ENCODE assay signal across 28 mouse cellular contexts in genomic region chr9:83539809-83540491, GRCm38 (mm10). TPM values are rescaled to one million over a fixed set of nuclear protein-coding genes. Genes with fewer than 3 reads are reported as not detected.
DNase-seq lines count a peak whose midpoint lies in the region; ATAC-seq and TF ChIP-seq lines count a peak whose summit lies in the region.
"Had no signal": no experiment of that assay in that cellular context is flagged by ENCODE, and none has a peak within 500 bp of the region (broad histone marks: within the 10 kb centered on the region; RNA-seq: fewer than 3 reads in every experiment).

No protein-coding gene starts in this region.

- no peaks in the 10 kb centered on the region for H3K4me1 ChIP-seq in kidney, postnatal 0 days (replicated peaks; ENCODE audit: insufficient read depth, low read length)
- H3K4me1 ChIP-seq in kidney, adult 2 months (ENCODE audit: control insufficient read depth, insufficient read depth, low read length) = no peaks in the 10 kb centered on the region; the same call in 1 of the 2 replicates
- peaks cover 17% of the 10 kb centered on the region for H3K4me1 ChIP-seq in heart, embryonic 16.5 days (ENCODE audit: control insufficient read depth, insufficient read depth, low read length)
- peaks cover 15% of the 10 kb centered on the region; the same call in 1 of the 2 replicates for H3K4me1 ChIP-seq in small intestine, adult 2 months (ENCODE audit: control insufficient read depth, insufficient read depth, insufficient read length, low read length)
- H3K4me1 ChIP-seq: embryonic facial prominence, embryonic 15.5 days had no signal

- H3K4me3 ChIP-seq in kidney, postnatal 0 days (replicated peaks; ENCODE audit: low read depth, low read length) = no peak overlapping the region
- no peak overlapping the region for H3K4me3 ChIP-seq in kidney, adult 2 months (ENCODE audit: insufficient read depth, low read depth, low read length)
- H3K4me3 ChIP-seq in heart, embryonic 16.5 days (ENCODE audit: low read length) = no peak overlapping the region
- no peak overlapping the region for H3K4me3 ChIP-seq in small intestine, adult 2 months (ENCODE audit: low read depth, low read length)
- H3K4me3 ChIP-seq: embryonic facial prominence, embryonic 15.5 days; forebrain, embryonic 12.5 days; hindbrain, embryonic 12.5 days; midbrain, embryonic 13.5 days had no signal

- H3K9ac ChIP-seq in kidney, postnatal 0 days (ENCODE audit: low read depth, low read length) = no peak overlapping the region
- no peak overlapping the region for H3K9ac ChIP-seq in heart, embryonic 16.5 days (ENCODE audit: low read length)
- H3K9ac ChIP-seq: embryonic facial prominence, embryonic 15.5 days; forebrain, embryonic 12.5 days; hindbrain, embryonic 12.5 days; liver, embryonic 14.5 days; midbrain, embryonic 13.5 days had no signal

- no peaks in the 10 kb centered on the region for H3K9me3 ChIP-seq in kidney, postnatal 0 days (replicated peaks; ENCODE audit: low read length)
- H3K9me3 ChIP-seq in heart, embryonic 16.5 days (replicated peaks; ENCODE audit: control insufficient read depth, low read length) = no peaks in the 10 kb centered on the region
- H3K9me3 ChIP-seq: embryonic facial prominence, embryonic 15.5 days; forebrain, embryonic 12.5 days; hindbrain, embryonic 12.5 days; midbrain, embryonic 13.5 days had no signal

- TF ChIP-seq CTCF in kidney, postnatal 0 days (IDR thresholded peaks at IDR 0.05; ENCODE audit: low read depth) = no peak
- no peak for TF ChIP-seq CTCF in kidney, adult 2 months (conservative IDR thresholded peaks at IDR 0.05; ENCODE audit: insufficient read depth, insufficient read length, low read depth, low read length)
- TF ChIP-seq CTCF in small intestine, adult 2 months (IDR thresholded peaks at IDR 0.05; ENCODE audit: extremely low read depth, insufficient read length, insufficient replicate concordance, low read depth, low read length) = no peak

- peak; percentile 30 for DNase-seq in heart, adult 8-10 months (ENCODE audit: low spot score)
- DNase-seq in heart, postnatal 36 days = no peak
- DNase-seq in kidney, postnatal 0 days (ENCODE audit: low spot score) = peak; percentile 64
- no peak for DNase-seq in kidney, adult 2 months
- no peak for DNase-seq in urinary bladder, postnatal 10 days (ENCODE audit: low spot score)
- no peak for DNase-seq in gastrocnemius, postnatal 4 days (ENCODE audit: low spot score in 2 of 2)
- DNase-seq: adrenal gland, postnatal 10 days; cerebellum, adult 8-10 months; cerebellum, postnatal 36 days; gastrocnemius, postnatal 14 days; kidney, adult 11 months; kidney, postnatal 25 days; liver; lung, adult 2 months; lung, postnatal 10 days; spleen, adult 18-20 months; thymus, postnatal 14 days had no signal

- H3K27ac ChIP-seq in kidney, postnatal 0 days = 0 out of 2 replicates have a peak overlapping the region, but pooled peaks have one; percentile 8
- H3K27ac ChIP-seq in kidney, adult 2 months (ENCODE audit: insufficient read depth, low read depth, low read length) = no peak overlapping the region
- H3K27ac ChIP-seq in heart, embryonic 16.5 days (ENCODE audit: low read length) = peak overlapping the region; percentile 33
- H3K27ac ChIP-seq in small intestine, adult 2 months (ENCODE audit: insufficient read depth, low read depth, low read length) = peak overlapping the region; percentile 67
- H3K27ac ChIP-seq: embryonic facial prominence, embryonic 15.5 days; forebrain, embryonic 12.5 days; hindbrain, embryonic 12.5 days; hindbrain, postnatal 0 days; liver, embryonic 14.5 days; macrophage; midbrain, embryonic 13.5 days had no signal

- no peak for ATAC-seq in kidney, postnatal 0 days (replicated peaks; ENCODE audit: low FRiP score, low read depth)
- peak; percentile 53 for ATAC-seq in heart, embryonic 16.5 days (replicated peaks; ENCODE audit: extremely low read depth, insufficient read depth, low FRiP score)
- ATAC-seq: hindbrain, postnatal 0 days; Patski had no signal

- intact Hi-C loops in heart, postnatal 36 days (cut with DNase I) = loop anchor here (5.0 to 10.0 kb wide), 2 partner anchors 72 to 565 kb away; partner anchors contain the start of gene Phip

- WGBS in kidney, postnatal 0 days = 57% methylated on average over 14 of the region's 14 CpGs
- WGBS in kidney, adult 2 months = 70% methylated on average over 14 of the region's 14 CpGs
- WGBS in heart, embryonic 16.5 days = 72% methylated on average over 14 of the region's 14 CpGs
- WGBS in small intestine, adult 2 months = 70% methylated on average over 14 of the region's 14 CpGs

- H3K36me3 ChIP-seq in kidney, postnatal 0 days (ENCODE audit: insufficient read depth, low read length) = no peaks in the 10 kb centered on the region
- no peaks in the 10 kb centered on the region for H3K36me3 ChIP-seq in kidney, adult 2 months (ENCODE audit: control insufficient read depth, insufficient read depth, low read length)
- H3K36me3 ChIP-seq in heart, embryonic 16.5 days (ENCODE audit: control insufficient read depth, insufficient read depth) = no peaks in the 10 kb centered on the region
- no peaks in the 10 kb centered on the region for H3K36me3 ChIP-seq in small intestine, adult 2 months (ENCODE audit: control insufficient read depth, insufficient read depth, low read length)
- H3K36me3 ChIP-seq: embryonic facial prominence, embryonic 15.5 days; forebrain, embryonic 12.5 days; hindbrain, embryonic 12.5 days; midbrain, embryonic 13.5 days had no signal

- no peak for TF ChIP-seq POLR2A in kidney, adult 2 months (IDR thresholded peaks at IDR 0.05; ENCODE audit: low read depth, low read length)
- TF ChIP-seq POLR2A in small intestine, adult 2 months (IDR thresholded peaks at IDR 0.05; ENCODE audit: low read depth, low read length) = no peak

- no peaks in the 10 kb centered on the region for H3K27me3 ChIP-seq in kidney, postnatal 0 days (ENCODE audit: insufficient read depth, low read length)
- H3K27me3 ChIP-seq in kidney, adult 2 months (replicated peaks; ENCODE audit: control insufficient read depth, insufficient read depth, low read length) = no peaks in the 10 kb centered on the region
- H3K27me3 ChIP-seq in heart, embryonic 16.5 days (ENCODE audit: control insufficient read depth, insufficient read depth, low read length) = no peaks in the 10 kb centered on the region
- H3K27me3 ChIP-seq in small intestine, adult 2 months (ENCODE audit: control insufficient read depth, insufficient read depth, low read length) = no peaks in the 10 kb centered on the region
- H3K27me3 ChIP-seq: embryonic facial prominence, embryonic 15.5 days; forebrain, embryonic 12.5 days; hindbrain, embryonic 12.5 days; midbrain, embryonic 13.5 days; Patski had no signal

- H3K4me2 ChIP-seq in kidney, postnatal 0 days (ENCODE audit: low read length) = no peak overlapping the region
- no peak overlapping the region for H3K4me2 ChIP-seq in heart, embryonic 16.5 days (ENCODE audit: low read depth, low read length)
- H3K4me2 ChIP-seq: embryonic facial prominence, embryonic 15.5 days; forebrain, embryonic 12.5 days; hindbrain, embryonic 12.5 days; midbrain, embryonic 13.5 days had no signal

RNA-seq across cellular contexts. Expression of gene Sh3bgrl2, which starts 8.2 kb away (rescaled TPM):
- total RNA-seq in heart, adult 8-10 months (2022) = 1 to 10 TPM; 3.8 to 8.4 (median 5.4) TPM
- total RNA-seq in heart, postnatal 36 days (2021) = 1 to 10 TPM; 4.3 to 6.3 TPM
- polyA plus RNA-seq in kidney, postnatal 0 days (2015; fragmentation: Nextera tagmentation; extraction: Ambion mirVana) = 26.6 and 28.2 TPM in 2 replicates
- 10.5 and 12.1 TPM in 2 replicates for polyA plus RNA-seq in kidney, adult 2 months (2012; rRNA removed)
- polyA plus RNA-seq in heart, embryonic 16.5 days (2015; fragmentation: Nextera tagmentation; extraction: Ambion mirVana) = 11.1 and 11.4 TPM in 2 replicates
- polyA plus RNA-seq in small intestine, adult 2 months (2012; rRNA removed) = 3.4 and 6.2 TPM in 2 replicates
- total RNA-seq in gastrocnemius, postnatal 4 days (2021) = 1 to 10 TPM; 3.0 TPM
- total RNA-seq: MEL had no signal

Comparison
In these comparisons a context has a peak if more than half of its experiments do, and no peak if none do; other contexts are left out.
1. DNase-seq: peak in heart, adult 8-10 months (single experiment) and kidney, postnatal 0 days (single experiment); none in heart, postnatal 36 days (0 of 2), kidney, adult 2 months (single experiment), urinary bladder, postnatal 10 days (single experiment) and gastrocnemius, postnatal 4 days (0 of 2).